Mouse (Mus musculus): Measurements from ENCODE around the gene Tm9sf4. TPM values are rescaled to one million over a fixed set of nuclear protein-coding genes. Genes with fewer than 3 reads are reported as not detected.

Gene Tm9sf4
- polyA plus RNA-seq, 1 experiment from 2014 or later, result 86.8 TPM

DNA sequence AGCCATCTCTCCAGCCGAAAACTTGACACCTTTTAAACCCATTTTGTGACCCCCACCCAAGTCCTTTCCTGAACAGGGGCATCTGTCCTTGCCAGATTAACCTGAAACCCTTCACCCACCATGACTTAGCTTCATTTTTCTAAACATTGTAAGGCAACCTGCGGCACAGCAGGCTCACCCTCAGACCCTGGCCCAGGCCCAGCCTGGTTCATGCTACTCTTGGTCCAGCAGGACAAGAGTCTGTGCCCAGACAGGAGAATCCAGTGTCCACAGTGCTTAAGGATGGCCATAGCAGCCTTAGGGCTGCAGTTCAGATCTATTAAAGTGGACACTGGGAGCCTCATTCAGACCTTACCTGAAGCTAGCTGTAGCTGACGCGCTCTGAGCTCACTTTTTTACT lies 52.2 kb downstream of the Tm9sf4 start:
- Histone ChIP-seq H3K36me3 (ENCODE audit: control insufficient read depth, insufficient read depth, low read length) (peaks cover 17% of the 10 kb centered on the region), H3K27ac (ENCODE audit: low read depth) (no peak overlapping the region), H3K9ac (ENCODE audit: low read length) (no peak overlapping the region), H3K4me2 (ENCODE audit: low read length) (no peak overlapping the region), H3K27me3 (replicated peaks; ENCODE audit: control insufficient read depth, insufficient read depth, low read length) (no peaks in the 10 kb centered on the region), H3K4me1 (replicated peaks; ENCODE audit: control insufficient read depth, insufficient read depth, low read length) (no peaks in the 10 kb centered on the region), H3K9me3 (ENCODE audit: control insufficient read depth, low read length) (no peaks in the 10 kb centered on the region), H3K4me3 (ENCODE audit: low read depth, low read length) (no peak overlapping the region)
- DNase-seq (ENCODE audit: low spot score), result no peak
- ATAC-seq (replicated peaks; ENCODE audit: low FRiP score, low TSS enrichment, low read depth), result no peak
- WGBS, result 83% methylated on average over 4 of the region's 4 CpGs

DNA sequence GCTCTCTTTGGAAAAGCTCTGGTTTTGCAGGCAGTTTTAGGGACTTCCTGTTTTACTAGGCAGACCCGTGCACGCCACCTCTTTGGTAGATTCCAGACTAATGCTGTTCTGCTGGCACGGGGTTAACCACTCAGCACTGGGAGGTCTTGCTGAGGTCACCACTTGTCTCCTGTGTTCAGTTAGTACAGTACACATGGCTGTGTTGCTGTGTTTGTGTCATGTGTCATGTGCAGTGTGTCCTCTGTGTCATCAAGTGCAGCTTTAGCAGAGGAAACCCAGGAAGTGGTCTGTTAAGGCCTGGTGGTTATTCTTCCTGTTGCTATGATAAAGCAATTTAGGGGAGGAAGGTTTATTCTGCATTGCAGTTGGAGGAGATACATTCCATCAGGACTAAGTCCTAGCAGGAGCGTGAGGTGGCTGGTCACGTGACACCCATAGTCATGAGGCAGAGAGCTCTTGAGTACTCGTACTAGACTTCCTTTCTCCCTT lies 53.7 kb downstream of the Tm9sf4 start:
- Histone ChIP-seq H3K27ac (ENCODE audit: low read depth) (no peak overlapping the region), H3K36me3 (ENCODE audit: control insufficient read depth, insufficient read depth, low read length) (0 out of 2 replicates have a peak, but pooled peaks cover 3% of the 10 kb centered on the region), H3K4me1 (replicated peaks; ENCODE audit: control insufficient read depth, insufficient read depth, low read length) (no peaks in the 10 kb centered on the region), H3K27me3 (replicated peaks; ENCODE audit: control insufficient read depth, insufficient read depth, low read length) (no peaks in the 10 kb centered on the region), H3K9ac (ENCODE audit: low read length) (no peak overlapping the region), H3K9me3 (ENCODE audit: control insufficient read depth, low read length) (no peaks in the 10 kb centered on the region), H3K4me3 (ENCODE audit: low read depth, low read length) (no peak overlapping the region), H3K4me2 (ENCODE audit: low read length) (no peak overlapping the region)
- DNase-seq (ENCODE audit: low spot score) (no peak), ATAC-seq (replicated peaks; ENCODE audit: low FRiP score, low TSS enrichment, low read depth) (no peak)
- 56% methylated on average over 6 of the region's 6 CpGs for WGBS

DNA sequence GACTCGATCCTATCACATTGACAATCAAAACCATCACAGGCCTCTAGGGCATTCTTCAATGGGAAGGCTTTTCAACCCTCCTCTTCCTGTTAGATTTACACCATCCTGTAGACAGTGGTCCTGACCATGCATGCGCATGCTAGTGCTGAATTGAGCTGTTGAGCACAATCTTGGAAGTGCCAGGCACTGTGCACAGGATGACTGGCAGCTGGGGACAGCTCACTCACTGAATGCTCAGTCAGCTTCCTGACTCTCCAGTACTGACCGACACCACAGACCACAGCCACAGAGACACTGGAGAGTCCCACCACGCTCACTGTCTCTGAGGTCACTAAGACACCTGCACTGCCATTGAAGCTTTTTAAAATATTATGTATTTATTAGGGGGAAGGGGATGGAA lies 54.3 kb downstream of the Tm9sf4 start:
- H3K4me2 ChIP-seq (ENCODE audit: low read length), result no peak overlapping the region
- no peaks in the 10 kb centered on the region for H3K9me3 ChIP-seq (ENCODE audit: control insufficient read depth, low read length)
- H3K27me3 ChIP-seq (replicated peaks; ENCODE audit: control insufficient read depth, insufficient read depth, low read length), result no peaks in the 10 kb centered on the region
- no peak overlapping the region for H3K9ac ChIP-seq (ENCODE audit: low read length)
- 78% methylated on average over 4 of the region's 4 CpGs for WGBS
- DNase-seq (ENCODE audit: low spot score), result no peak
- H3K4me3 ChIP-seq (ENCODE audit: low read depth, low read length), result no peak overlapping the region
- H3K27ac ChIP-seq (ENCODE audit: low read depth), result no peak overlapping the region
- no peaks in the 10 kb centered on the region for H3K4me1 ChIP-seq (replicated peaks; ENCODE audit: control insufficient read depth, insufficient read depth, low read length)
- ATAC-seq (replicated peaks; ENCODE audit: low FRiP score, low TSS enrichment, low read depth), result no peak
- no peaks in the 10 kb centered on the region for H3K36me3 ChIP-seq (ENCODE audit: control insufficient read depth, insufficient read depth, low read length)

DNA sequence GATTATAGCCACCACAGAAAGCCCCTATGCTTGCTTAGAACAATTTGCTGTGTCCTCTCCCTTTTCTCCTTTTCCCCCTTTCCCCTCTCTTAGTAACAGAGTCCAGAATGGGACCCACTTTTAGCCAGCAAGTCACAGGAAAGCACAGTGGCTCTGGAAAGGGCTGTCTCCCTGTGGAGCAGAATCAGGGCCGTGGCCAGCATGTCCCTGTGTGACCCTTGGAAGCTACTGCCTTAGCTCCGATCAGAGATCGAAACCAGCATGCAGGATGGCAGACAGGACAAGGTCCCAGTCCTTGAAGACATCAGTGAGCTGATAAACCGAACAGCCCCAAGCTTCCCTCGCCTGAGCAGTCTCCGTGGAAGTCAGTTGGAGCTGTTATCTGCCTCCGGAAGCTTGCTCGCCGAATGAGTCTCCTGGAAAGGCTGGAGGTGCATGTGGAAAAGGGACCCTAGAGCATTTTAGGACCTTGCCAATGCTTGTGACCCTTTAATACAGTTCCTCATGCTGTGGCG lies 56.8 kb downstream of the Tm9sf4 start:
- H3K9ac ChIP-seq (ENCODE audit: low read length), result no peak overlapping the region
- ATAC-seq (replicated peaks; ENCODE audit: low FRiP score, low TSS enrichment, low read depth) (no peak), DNase-seq (ENCODE audit: low spot score) (no peak)
- H3K4me2 ChIP-seq (ENCODE audit: low read length), result no peak overlapping the region
- H3K27ac ChIP-seq (ENCODE audit: low read depth), result no peak overlapping the region
- 82% methylated on average over 10 of the region's 10 CpGs for WGBS
- H3K36me3 ChIP-seq (ENCODE audit: control insufficient read depth, insufficient read depth, low read length), result no peaks in the 10 kb centered on the region
- H3K4me3 ChIP-seq (ENCODE audit: low read depth, low read length), result no peak overlapping the region
- H3K9me3 ChIP-seq (ENCODE audit: control insufficient read depth, low read length), result no peaks in the 10 kb centered on the region
- no peaks in the 10 kb centered on the region for H3K27me3 ChIP-seq (replicated peaks; ENCODE audit: control insufficient read depth, insufficient read depth, low read length)
- H3K4me1 ChIP-seq (replicated peaks; ENCODE audit: control insufficient read depth, insufficient read depth, low read length), result no peaks in the 10 kb centered on the region

DNA sequence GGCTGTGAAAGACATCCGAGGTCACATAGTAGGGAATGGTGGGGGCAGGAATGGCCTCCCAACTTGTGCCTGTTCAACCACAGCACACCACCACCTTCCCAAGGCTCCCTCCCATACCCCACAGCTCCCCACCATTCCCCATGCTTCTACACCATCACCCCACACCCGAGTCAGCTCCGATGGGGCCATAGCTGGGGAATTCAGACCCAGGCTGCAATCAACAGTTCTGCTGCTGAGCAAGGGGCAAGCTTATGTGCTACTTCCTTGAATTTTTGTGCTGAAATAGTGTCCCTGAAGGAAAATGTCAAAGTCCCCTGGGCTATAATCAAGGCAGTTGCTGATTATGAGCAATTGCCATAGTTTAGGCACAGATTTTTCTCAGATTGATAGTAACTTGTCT lies 57.4 kb downstream of the Tm9sf4 start:
- 59% methylated on average over 3 of the region's 3 CpGs for WGBS

DNA sequence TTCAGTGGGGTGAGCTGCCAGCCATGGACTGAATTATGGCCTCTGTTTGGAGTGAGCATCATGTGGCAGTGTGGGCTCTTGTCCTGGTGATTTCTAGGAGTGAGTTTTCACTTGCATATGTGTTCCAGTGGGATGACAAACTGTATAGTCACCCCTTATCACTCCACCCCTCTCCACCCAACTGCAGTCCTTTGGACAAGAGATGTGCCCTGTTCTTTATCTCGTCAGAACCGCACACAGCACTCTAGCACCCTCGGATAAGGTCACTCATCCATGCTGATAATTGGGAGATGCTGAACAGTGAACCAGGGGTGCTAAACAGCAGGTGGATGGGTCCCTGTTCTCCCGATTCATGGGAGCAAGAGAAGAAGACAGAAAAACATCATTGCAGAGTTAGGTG lies 60.5 kb downstream of the Tm9sf4 start:
- Histone ChIP-seq H3K9ac (ENCODE audit: low read length) (no peak overlapping the region), H3K27ac (ENCODE audit: low read depth) (no peak overlapping the region), H3K4me1 (replicated peaks; ENCODE audit: control insufficient read depth, insufficient read depth, low read length) (peaks cover 6% of the 10 kb centered on the region), H3K4me3 (ENCODE audit: low read depth, low read length) (no peak overlapping the region), H3K36me3 (ENCODE audit: control insufficient read depth, insufficient read depth, low read length) (no peaks in the 10 kb centered on the region), H3K4me2 (ENCODE audit: low read length) (no peak overlapping the region), H3K27me3 (replicated peaks; ENCODE audit: control insufficient read depth, insufficient read depth, low read length) (no peaks in the 10 kb centered on the region), H3K9me3 (ENCODE audit: control insufficient read depth, low read length) (no peaks in the 10 kb centered on the region)
- no peak for ATAC-seq (replicated peaks; ENCODE audit: low FRiP score, low TSS enrichment, low read depth)
- 85% methylated on average over 4 of the region's 4 CpGs for WGBS
- no peak for DNase-seq (ENCODE audit: low spot score)

More for the DNA sequence above, 57.4 kb downstream of the Tm9sf4 start:
- Histone ChIP-seq H3K4me2 (ENCODE audit: low read length) (no peak overlapping the region), H3K4me1 (replicated peaks; ENCODE audit: control insufficient read depth, insufficient read depth, low read length) (no peaks in the 10 kb centered on the region), H3K36me3 (ENCODE audit: control insufficient read depth, insufficient read depth, low read length) (no peaks in the 10 kb centered on the region), H3K9ac (ENCODE audit: low read length) (no peak overlapping the region), H3K27me3 (replicated peaks; ENCODE audit: control insufficient read depth, insufficient read depth, low read length) (no peaks in the 10 kb centered on the region), H3K9me3 (ENCODE audit: control insufficient read depth, low read length) (no peaks in the 10 kb centered on the region), H3K27ac (ENCODE audit: low read depth) (no peak overlapping the region), H3K4me3 (ENCODE audit: low read depth, low read length) (no peak overlapping the region)
- no peak; the same call in 1 of the 2 replicates for ATAC-seq (replicated peaks; ENCODE audit: low FRiP score, low TSS enrichment, low read depth)
- no peak for DNase-seq (ENCODE audit: low spot score)

DNA sequence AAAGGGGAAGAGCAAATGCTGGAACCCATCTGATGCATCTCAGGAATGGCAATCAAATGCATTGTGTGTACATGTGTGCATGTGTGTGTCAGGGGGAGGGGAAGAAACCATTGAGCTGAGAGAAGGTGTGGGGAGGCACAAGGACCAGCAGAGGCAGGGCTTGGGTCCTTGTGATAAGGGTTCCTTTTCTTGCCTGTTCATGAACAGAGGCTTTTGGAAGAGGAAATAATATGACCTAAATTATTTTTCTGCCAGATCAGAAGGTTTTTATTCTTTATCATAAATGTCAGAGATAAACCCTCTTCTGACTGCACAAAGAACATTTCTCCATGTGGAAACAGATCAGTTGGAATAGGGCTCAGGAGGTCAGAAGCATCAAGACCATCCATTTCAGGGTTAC lies 61.0 kb downstream of the Tm9sf4 start:
- Histone ChIP-seq H3K4me2 (ENCODE audit: low read length) (no peak overlapping the region), H3K27ac (ENCODE audit: low read depth) (no peak overlapping the region), H3K27me3 (replicated peaks; ENCODE audit: control insufficient read depth, insufficient read depth, low read length) (no peaks in the 10 kb centered on the region), H3K4me1 (replicated peaks; ENCODE audit: control insufficient read depth, insufficient read depth, low read length) (peaks cover 6% of the 10 kb centered on the region), H3K36me3 (ENCODE audit: control insufficient read depth, insufficient read depth, low read length) (peaks cover under 1% of the 10 kb centered on the region; the same call in 1 of the 2 replicates), H3K9me3 (ENCODE audit: control insufficient read depth, low read length) (no peaks in the 10 kb centered on the region), H3K4me3 (ENCODE audit: low read depth, low read length) (no peak overlapping the region), H3K9ac (ENCODE audit: low read length) (no peak overlapping the region)
- DNase-seq (ENCODE audit: low spot score) (no peak), ATAC-seq (replicated peaks; ENCODE audit: low FRiP score, low TSS enrichment, low read depth) (no peak)

DNA sequence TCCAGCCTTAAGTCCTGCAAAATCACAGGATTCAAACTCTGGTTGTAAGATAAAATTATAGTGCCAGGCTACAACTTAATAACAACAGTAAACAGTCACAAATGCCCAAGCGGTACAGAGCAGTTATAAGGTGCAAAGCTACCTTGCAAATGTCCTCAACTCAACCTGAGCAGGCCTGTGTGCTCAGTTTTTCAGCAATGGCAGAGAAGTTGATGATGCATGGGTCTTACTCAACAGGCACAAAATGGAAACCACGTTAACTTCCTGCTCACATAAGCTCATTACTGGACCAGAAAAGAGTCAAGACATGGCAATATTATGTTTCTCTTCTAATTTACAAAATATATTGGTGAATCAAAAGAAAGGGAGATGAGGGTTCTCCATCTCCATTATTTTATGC lies 61.5 kb downstream of the Tm9sf4 start:
- Histone ChIP-seq H3K4me3 (ENCODE audit: low read depth, low read length) (no peak overlapping the region), H3K4me1 (replicated peaks; ENCODE audit: control insufficient read depth, insufficient read depth, low read length) (peaks cover 6% of the 10 kb centered on the region), H3K4me2 (ENCODE audit: low read length) (no peak overlapping the region), H3K36me3 (ENCODE audit: control insufficient read depth, insufficient read depth, low read length) (peaks cover 5% of the 10 kb centered on the region; the same call in 1 of the 2 replicates), H3K9me3 (ENCODE audit: control insufficient read depth, low read length) (no peaks in the 10 kb centered on the region), H3K27ac (ENCODE audit: low read depth) (no peak overlapping the region), H3K9ac (ENCODE audit: low read length) (no peak overlapping the region), H3K27me3 (replicated peaks; ENCODE audit: control insufficient read depth, insufficient read depth, low read length) (no peaks in the 10 kb centered on the region)
- DNase-seq (ENCODE audit: low spot score) (no peak), ATAC-seq (replicated peaks; ENCODE audit: low FRiP score, low TSS enrichment, low read depth) (no peak)
- 93% methylated on average over 2 of the region's 2 CpGs for WGBS

DNA sequence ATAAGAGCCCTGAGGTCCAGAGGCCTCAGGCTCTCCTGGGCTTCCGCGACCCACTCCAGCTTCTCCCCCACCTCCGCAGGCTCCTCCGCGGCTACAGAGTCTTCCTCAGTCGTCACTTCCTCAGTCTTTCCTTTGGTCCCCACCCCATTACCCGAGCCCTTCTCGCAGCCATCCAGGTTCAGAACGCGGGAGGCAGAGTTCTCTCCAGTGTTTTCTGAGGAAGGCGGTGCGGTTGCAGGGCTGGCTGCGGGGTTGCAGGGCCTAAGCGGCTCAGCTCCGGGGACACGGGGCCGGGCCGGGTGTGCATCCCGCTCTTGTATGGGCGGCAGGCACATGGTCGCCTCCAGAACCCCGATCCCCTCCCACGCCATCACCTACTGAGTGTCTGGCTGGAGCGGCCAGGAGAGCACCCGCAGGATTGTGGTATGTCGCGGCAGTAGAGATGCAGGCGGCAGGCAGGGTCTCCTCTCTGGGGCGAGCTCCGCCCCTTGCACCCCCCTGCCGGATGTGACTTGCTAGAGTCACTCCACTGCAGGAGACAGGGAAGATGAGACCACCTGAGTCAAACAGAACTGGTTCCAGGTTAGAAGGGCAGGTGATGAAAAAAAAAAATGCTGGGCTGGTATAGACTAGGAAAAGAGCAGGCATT lies 64.0 kb downstream of the Tm9sf4 start, which contains the start of gene Tspyl3:
Gene Tspyl3 (minus strand): TSS at position 496 of the 649 bp plus-strand sequence.
- Histone ChIP-seq H3K27me3 (replicated peaks; ENCODE audit: control insufficient read depth, insufficient read depth, low read length) (no peaks in the 10 kb centered on the region), H3K4me3 (ENCODE audit: low read depth, low read length) (peak within 1 kb of the TSS; percentile 63), H3K9ac (ENCODE audit: low read length) (peak within 1 kb of the TSS; percentile 77), H3K9me3 (ENCODE audit: control insufficient read depth, low read length) (no peaks in the 10 kb centered on the region), H3K36me3 (ENCODE audit: control insufficient read depth, insufficient read depth, low read length) (peaks cover 28% of the 10 kb centered on the region), H3K4me1 (replicated peaks; ENCODE audit: control insufficient read depth, insufficient read depth, low read length) (peaks cover 6% of the 10 kb centered on the region), H3K27ac (ENCODE audit: low read depth) (peak within 1 kb of the TSS; percentile 78), H3K4me2 (ENCODE audit: low read length) (peak within 1 kb of the TSS; percentile 82)
- peak; percentile 67 for ATAC-seq (replicated peaks; ENCODE audit: low FRiP score, low TSS enrichment, low read depth)
- 2% methylated on average over 31 of the region's 31 CpGs for WGBS
- DNase-seq (ENCODE audit: low spot score), result peak; percentile 80
